Mouse (Mus musculus) bone marrow macrophage, adult 2 months (primary cell): ENCODE measurements around the gene Spi1.

Source experiments
- CTCF ChIP-seq: IDR thresholded peaks from 2 replicates; pipeline ENCODE4 v1.5.1; 2012; ENCODE audit warnings: low read depth, mild to moderate bottlenecking, low read length, moderate library complexity
- POLR2A ChIP-seq: IDR thresholded peaks from 2 replicates; pipeline ENCODE4 v1.6.1; 2012; ENCODE audit warnings: mild to moderate bottlenecking, low read depth, low read length, borderline replicate concordance

GRCm38 (mm10) chr2:91088987-91089386, 6.8 kb downstream of the Spi1 start:
- TF ChIP-seq CTCF: no peak
- TF ChIP-seq POLR2A: no peak
